Mouse (Mus musculus) stomach, embryonic 15.5 days (tissue): Measurements from ENCODE around the gene C2cd2. TPM values are rescaled to one million over a fixed set of nuclear protein-coding genes. Genes with fewer than 3 reads are reported as not detected.
"Not testable (repeated sequence)": the region's sequence is repeated elsewhere in the genome, so short reads cannot be mapped to it uniquely, and the experiment has no call there.

Experiments
- ATAC-seq: fragments of 200-750 bp; cut with Nextera tagmentation; 2 replicates; pipeline ENCODE4 v1.8.0; 2017; ENCODE audit warnings: low read depth, moderate number of reproducible peaks, moderate TSS enrichment; ENCODE audit not compliant: insufficient read depth, low FRiP score
- H3K27ac ChIP-seq: fragments of 300-500 bp; sonication (generic); 2 replicates; pipeline ENCODE4 v1.5.1; 2015; ENCODE audit warnings: mild to moderate bottlenecking, inconsistent platforms
- H3K27me3 ChIP-seq: fragments of 300-500 bp; sonication (generic); replicated peaks from 2 replicates; pipeline ENCODE4 v1.6.1; 2015; ENCODE audit warnings: inconsistent platforms
- H3K36me3 ChIP-seq: fragments of 300-500 bp; sonication (generic); 2 replicates; pipeline ENCODE4 v1.6.1; 2015; ENCODE audit warnings: inconsistent platforms
- H3K4me1 ChIP-seq: fragments of 300-500 bp; sonication (generic); 2 replicates; pipeline ENCODE4 v1.6.1; 2015; ENCODE audit warnings: inconsistent platforms
- H3K4me2 ChIP-seq: fragments of 300-500 bp; sonication (generic); 2 replicates; pipeline ENCODE4 v1.6.1; 2015; ENCODE audit warnings: mild to moderate bottlenecking, inconsistent platforms
- H3K4me3 ChIP-seq: fragments of 300-500 bp; sonication (generic); replicated peaks from 2 replicates; pipeline ENCODE4 v1.5.1; 2015; ENCODE audit warnings: inconsistent platforms
- H3K9ac ChIP-seq: fragments of 300-500 bp; sonication (generic); 2 replicates; pipeline ENCODE4 v1.6.1; 2015; ENCODE audit warnings: inconsistent platforms
- H3K9me3 ChIP-seq: fragments of 300-500 bp; sonication (generic); 2 replicates; pipeline ENCODE4 v1.6.1; 2016; ENCODE audit warnings: inconsistent platforms
- WGBS: fragments of 180-500 bp; shearing (Covaris S2); methylation state at CpG from one replicate; pipeline ENCODE4 v1.1.7; 2015; 5-methylcytosine and 5-hydroxymethylcytosine counted together
- polyA plus RNA-seq: library from polyadenylated mRNA; unstranded; fragments of >200 nt; fragmentation: Nextera tagmentation; extraction: Ambion mirVana; gene quantifications from 2 replicates; pipeline ENCODE4 v1.2.1, GENCODE M21; 2015

The C2cd2 gene
- polyA plus RNA-seq: 17.4 and 22.4 TPM in 2 replicates

DNA sequence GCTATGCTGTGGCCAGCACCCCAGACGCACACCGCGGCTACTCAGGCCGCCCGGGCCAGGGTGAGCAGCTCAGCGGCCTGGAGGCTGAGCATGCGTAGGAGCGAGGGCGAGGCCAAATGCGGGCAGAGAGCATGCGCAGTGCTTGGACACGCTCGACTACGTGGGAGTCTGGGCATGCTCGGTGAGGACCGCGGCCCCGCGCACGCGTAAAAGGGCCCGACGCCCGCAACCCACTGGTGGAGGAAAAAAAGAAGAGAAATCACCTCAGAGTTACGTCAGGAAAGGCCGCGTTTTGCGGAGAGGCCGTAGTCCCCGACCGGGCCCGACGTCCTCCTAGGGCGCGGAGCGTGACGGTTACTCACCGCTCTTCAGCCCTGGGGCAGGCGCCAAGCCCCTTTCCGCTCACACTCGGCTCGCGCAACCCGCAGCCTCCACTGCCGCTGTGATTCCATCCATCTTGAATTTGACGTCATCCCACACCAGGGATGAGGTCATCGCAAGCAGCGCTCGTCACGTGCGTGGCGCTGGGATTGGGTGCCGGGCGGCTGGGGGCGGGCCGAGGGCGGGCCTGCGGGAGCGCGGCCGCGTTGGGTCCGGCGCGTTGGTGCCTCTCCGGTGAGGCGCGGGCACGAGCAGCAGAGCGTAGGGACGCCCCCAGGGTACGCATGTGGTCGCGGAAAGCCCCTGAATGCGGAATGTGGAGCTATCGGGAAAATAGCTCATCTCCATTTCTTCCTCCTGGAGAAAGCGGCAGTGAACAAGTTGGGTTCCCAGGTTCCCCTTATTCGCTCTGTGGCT lies at the start of gene C2cd2, which contains the start of gene Zbtb21:
C2cd2 (minus strand) TSS at position 448 of the 798 bp plus-strand sequence.
Zbtb21 (minus strand) TSS at position 472 of the 798 bp plus-strand sequence.
- H3K9ac ChIP-seq: peak within 1 kb of the TSS; percentile 92
- H3K36me3 ChIP-seq: no peaks in the 10 kb centered on the region
- peak within 1 kb of the TSS; percentile 99 for H3K27ac ChIP-seq
- no peaks in the 10 kb centered on the region for H3K27me3 ChIP-seq
- H3K4me1 ChIP-seq: peaks cover 6% of the 10 kb centered on the region
- under 1% methylated on average over 77 of the region's 78 CpGs for WGBS
- H3K4me2 ChIP-seq: peak within 1 kb of the TSS; percentile 78
- peak within 1 kb of the TSS; percentile 91 for H3K4me3 ChIP-seq
- peak; percentile 98 for ATAC-seq
- H3K9me3 ChIP-seq: no peaks in the 10 kb centered on the region

- not testable (repeated sequence) for H3K36me3 ChIP-seq, H3K27me3 ChIP-seq, H3K9me3 ChIP-seq, H3K4me1 ChIP-seq, ATAC-seq
- H3K27ac ChIP-seq: peak overlapping the region; percentile 93; the same call in 1 of the 2 replicates
- peak overlapping the region; percentile 65 for H3K4me2 ChIP-seq
- H3K4me3 ChIP-seq: peak overlapping the region; percentile 60
- WGBS: 0% methylated on average over 8 of the region's 8 CpGs
- H3K9ac ChIP-seq: 0 out of 2 replicates have a peak overlapping the region, but pooled peaks have one; percentile 16
Measured at GRCm38 (mm10) chr16:97997383-97997731, 35.0 kb upstream of the C2cd2 start.

DNA sequence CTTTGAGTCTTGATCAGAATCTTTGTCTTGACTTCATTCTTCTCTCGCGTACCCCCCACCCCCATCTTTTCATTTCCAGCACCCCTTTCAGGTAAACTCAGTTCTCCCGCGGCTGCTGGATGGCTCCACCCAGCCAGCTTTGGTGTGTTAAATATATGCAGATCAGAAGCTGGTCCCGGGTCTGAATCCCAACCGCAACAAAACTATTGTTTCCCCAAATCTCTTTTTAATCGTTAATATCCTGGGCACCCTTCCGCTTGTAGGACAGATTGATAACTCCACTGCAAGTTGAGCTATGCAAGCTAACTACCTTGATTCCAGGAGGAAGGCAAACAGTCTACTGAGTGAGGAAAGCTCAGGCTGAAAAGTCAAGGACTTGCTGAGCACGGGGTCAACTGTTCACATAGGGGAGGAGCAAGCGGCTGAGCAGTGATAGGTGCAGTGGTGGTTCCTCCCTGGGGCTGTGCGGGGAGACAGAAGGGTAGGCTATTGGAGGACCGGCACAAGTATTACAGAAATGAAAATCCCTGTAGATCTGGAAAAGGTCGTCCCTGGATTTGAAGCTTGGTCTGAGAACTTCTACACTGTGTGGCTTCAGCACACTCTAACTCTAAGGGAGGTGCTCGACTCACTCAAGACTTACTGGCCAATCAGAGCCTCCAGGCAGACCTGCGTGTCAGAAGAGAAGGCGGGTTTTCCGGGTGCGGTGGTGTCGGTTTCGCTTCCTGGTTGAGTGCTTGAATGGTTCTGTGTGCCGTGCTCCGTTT lies 34.4 kb upstream of the C2cd2 start, which contains the start of gene B230307C23Rik:
B230307C23Rik (plus strand) TSS at position 700 of the 767 bp plus-strand sequence.
- peak; percentile 97 for ATAC-seq

DNA sequence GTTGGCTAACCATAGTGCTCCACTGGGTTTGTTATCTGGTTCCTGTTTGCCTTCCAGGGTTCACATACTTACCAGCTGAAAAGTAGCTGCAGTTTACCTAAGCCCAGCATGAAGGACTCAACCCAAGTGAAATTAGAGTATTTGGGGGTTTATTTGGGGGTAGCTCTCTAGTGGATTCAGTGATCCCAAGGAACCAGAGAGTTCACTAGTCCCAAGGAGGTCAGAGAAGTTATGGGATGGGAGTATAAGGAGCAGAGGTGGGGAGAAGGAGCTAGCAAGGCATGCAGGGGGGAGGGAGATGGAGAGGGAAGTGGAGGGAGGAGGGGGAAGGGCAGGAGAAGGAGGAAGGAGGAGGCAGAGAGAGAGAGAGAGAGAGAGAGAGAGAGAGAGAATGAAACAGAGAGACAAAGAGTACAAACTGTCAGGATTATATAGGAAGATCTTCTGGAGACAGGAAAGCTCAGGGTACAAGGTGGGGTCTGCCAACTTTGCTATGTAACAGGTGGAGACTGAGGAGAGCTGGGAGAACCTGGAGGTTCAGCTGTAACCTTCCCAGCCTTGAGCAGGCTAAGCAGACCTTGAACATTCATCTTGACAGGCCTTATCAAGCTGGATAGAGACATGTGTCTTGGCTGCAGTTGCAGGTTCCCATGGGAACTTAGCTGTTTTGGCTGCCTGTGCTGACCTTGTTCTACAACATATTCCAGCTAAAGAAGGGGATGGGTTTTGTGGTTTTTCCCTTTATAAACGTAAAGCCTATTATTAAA lies 33.6 kb upstream of the C2cd2 start:
- Histone ChIP-seq H3K9ac (no peak overlapping the region), H3K27ac (peak overlapping the region; percentile 93), H3K9me3 (no peaks in the 10 kb centered on the region), H3K36me3 (peaks cover 3% of the 10 kb centered on the region; the same call in 1 of the 2 replicates), H3K4me3 (peak overlapping the region; percentile 60), H3K27me3 (no peaks in the 10 kb centered on the region), H3K4me2 (peak overlapping the region; percentile 65), H3K4me1 (peaks cover 5% of the 10 kb centered on the region; the same call in 1 of the 2 replicates)
- ATAC-seq: no peak
- WGBS: 10% methylated on average over 1 of the region's 1 CpGs

More for the DNA sequence above, 34.4 kb upstream of the C2cd2 start, which contains the start of gene B230307C23Rik:
- Histone ChIP-seq H3K36me3 (peaks cover 3% of the 10 kb centered on the region; the same call in 1 of the 2 replicates), H3K4me2 (peak within 1 kb of the TSS; percentile 65), H3K9ac (0 out of 2 replicates have a peak within 1 kb of the TSS, but pooled peaks have one; percentile 16), H3K27ac (peak within 1 kb of the TSS; percentile 93), H3K9me3 (no peaks in the 10 kb centered on the region), H3K4me1 (peaks cover 5% of the 10 kb centered on the region; the same call in 1 of the 2 replicates), H3K27me3 (no peaks in the 10 kb centered on the region), H3K4me3 (peak within 1 kb of the TSS; percentile 60)
- 2% methylated on average over 22 of the region's 22 CpGs for WGBS

DNA sequence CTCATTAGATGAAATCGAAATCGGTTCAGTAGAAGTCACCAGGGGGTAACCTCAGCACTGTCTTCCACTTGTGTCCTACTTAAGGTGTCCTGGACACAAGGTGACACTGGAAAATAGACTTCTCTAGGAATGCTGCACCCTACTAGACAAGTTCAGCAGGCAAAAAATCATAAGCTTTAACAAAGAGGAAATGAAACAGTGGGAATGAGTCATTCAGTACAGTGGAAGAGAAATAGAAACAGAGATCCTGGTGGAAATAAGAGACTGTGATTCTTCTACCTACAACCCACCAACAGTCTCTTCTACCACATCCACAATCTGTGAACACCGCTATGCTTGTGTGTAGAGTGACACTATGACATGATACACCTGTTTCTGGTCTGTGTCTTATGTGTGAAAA lies 30.1 kb upstream of the C2cd2 start:
- H3K4me3 ChIP-seq, H3K27ac ChIP-seq, H3K4me1 ChIP-seq, H3K27me3 ChIP-seq, H3K4me2 ChIP-seq, H3K9ac ChIP-seq, H3K9me3 ChIP-seq, ATAC-seq, H3K36me3 ChIP-seq: not testable (repeated sequence)
- WGBS: 74% methylated on average over 3 of the region's 3 CpGs

GRCm38 (mm10) chr16:97991517-97991916 lies 29.1 kb upstream of the C2cd2 start:
- no peak overlapping the region for H3K27ac ChIP-seq
- no peak for ATAC-seq
- 76% methylated on average over 2 of the region's 2 CpGs for WGBS

GRCm38 (mm10) chr16:97984589-97984988 lies 22.2 kb upstream of the C2cd2 start:
- Histone ChIP-seq H3K27me3 (no peaks in the 10 kb centered on the region), H3K4me1 (no peaks in the 10 kb centered on the region), H3K9ac (no peak overlapping the region), H3K27ac (no peak overlapping the region), H3K9me3 (no peaks in the 10 kb centered on the region), H3K4me3 (no peak overlapping the region), H3K36me3 (no peaks in the 10 kb centered on the region), H3K4me2 (no peak overlapping the region)
- WGBS: 77% methylated on average over 5 of the region's 5 CpGs
- no peak for ATAC-seq

More at GRCm38 (mm10) chr16:97991517-97991916, 29.1 kb upstream of the C2cd2 start:
- Histone ChIP-seq H3K4me1 (peaks cover 3% of the 10 kb centered on the region; the same call in 1 of the 2 replicates), H3K9me3 (no peaks in the 10 kb centered on the region), H3K4me3 (no peak overlapping the region), H3K4me2 (no peak overlapping the region), H3K27me3 (no peaks in the 10 kb centered on the region), H3K36me3 (no peaks in the 10 kb centered on the region), H3K9ac (no peak overlapping the region)

GRCm38 (mm10) chr16:97981362-97981761 lies 19.0 kb upstream of the C2cd2 start:
- 74% methylated on average over 1 of the region's 1 CpGs for WGBS
- Histone ChIP-seq H3K4me2 (no peak overlapping the region), H3K27ac (no peak overlapping the region), H3K4me3 (no peak overlapping the region), H3K9ac (no peak overlapping the region), H3K9me3 (no peaks in the 10 kb centered on the region), H3K27me3 (no peaks in the 10 kb centered on the region), H3K4me1 (no peaks in the 10 kb centered on the region), H3K36me3 (no peaks in the 10 kb centered on the region)
- ATAC-seq: no peak

- Histone ChIP-seq H3K36me3 (no peaks in the 10 kb centered on the region), H3K9ac (no peak overlapping the region), H3K4me2 (no peak overlapping the region), H3K27ac (no peak overlapping the region), H3K9me3 (no peaks in the 10 kb centered on the region), H3K4me1 (no peaks in the 10 kb centered on the region), H3K4me3 (no peak overlapping the region), H3K27me3 (no peaks in the 10 kb centered on the region)
- WGBS: 97% methylated on average over 3 of the region's 3 CpGs
- no peak for ATAC-seq
Measured at GRCm38 (mm10) chr16:97977722-97978121, 15.3 kb upstream of the C2cd2 start.

GRCm38 (mm10) chr16:97977277-97977676 lies 14.9 kb upstream of the C2cd2 start:
- Histone ChIP-seq H3K36me3 (no peaks in the 10 kb centered on the region), H3K9ac (no peak overlapping the region), H3K9me3 (no peaks in the 10 kb centered on the region), H3K27ac (no peak overlapping the region), H3K4me2 (no peak overlapping the region), H3K4me3 (no peak overlapping the region), H3K27me3 (no peaks in the 10 kb centered on the region), H3K4me1 (no peaks in the 10 kb centered on the region)
- no peak for ATAC-seq
- WGBS: 71% methylated on average over 1 of the region's 1 CpGs

DNA sequence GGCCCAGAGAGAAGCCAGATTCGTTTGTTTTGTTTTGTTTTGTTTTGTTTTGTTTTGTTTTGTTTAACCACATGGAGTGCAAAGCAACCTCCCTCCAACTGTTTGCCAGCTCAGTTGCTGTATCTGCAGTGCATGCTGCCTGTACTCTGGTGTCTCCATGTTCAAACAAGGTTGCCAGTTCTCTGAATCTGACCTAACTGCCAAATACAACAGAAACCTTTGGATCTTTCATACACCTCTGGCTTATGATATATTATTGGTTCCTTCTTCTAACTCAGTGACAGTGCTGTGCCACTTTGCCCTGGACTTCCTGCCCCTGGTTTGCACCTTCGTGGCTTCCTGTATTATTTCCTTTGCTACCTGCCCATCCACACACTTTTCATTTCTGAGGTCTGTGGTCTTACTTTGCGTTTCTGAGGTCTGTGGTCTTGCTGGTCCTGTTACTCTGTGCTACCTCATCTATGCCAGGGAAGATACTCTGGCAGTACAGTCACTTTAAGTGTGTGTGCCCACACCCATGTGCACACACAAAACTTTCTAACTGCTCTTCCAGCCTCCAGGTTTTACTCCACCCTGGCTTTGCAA lies 1.6 kb upstream of the C2cd2 start:
- WGBS: 86% methylated on average over 3 of the region's 3 CpGs
- H3K4me1 ChIP-seq: peaks cover 6% of the 10 kb centered on the region
- H3K4me2 ChIP-seq: no peak overlapping the region

More for the DNA sequence above, 1.6 kb upstream of the C2cd2 start:
- no peaks in the 10 kb centered on the region for H3K27me3 ChIP-seq
- H3K9ac ChIP-seq: no peak overlapping the region
- H3K4me3 ChIP-seq: no peak overlapping the region
- no peak for ATAC-seq
- H3K27ac ChIP-seq: no peak overlapping the region
- H3K9me3 ChIP-seq: no peaks in the 10 kb centered on the region
- H3K36me3 ChIP-seq: no peaks in the 10 kb centered on the region
